Mouse (Mus musculus): Measurements from ENCODE around the gene Mapk3.
"Not testable (repeated sequence)": the region's sequence is repeated elsewhere in the genome, so short reads cannot be mapped to it uniquely, and the experiment has no call there.

The Mapk3 gene

DNA sequence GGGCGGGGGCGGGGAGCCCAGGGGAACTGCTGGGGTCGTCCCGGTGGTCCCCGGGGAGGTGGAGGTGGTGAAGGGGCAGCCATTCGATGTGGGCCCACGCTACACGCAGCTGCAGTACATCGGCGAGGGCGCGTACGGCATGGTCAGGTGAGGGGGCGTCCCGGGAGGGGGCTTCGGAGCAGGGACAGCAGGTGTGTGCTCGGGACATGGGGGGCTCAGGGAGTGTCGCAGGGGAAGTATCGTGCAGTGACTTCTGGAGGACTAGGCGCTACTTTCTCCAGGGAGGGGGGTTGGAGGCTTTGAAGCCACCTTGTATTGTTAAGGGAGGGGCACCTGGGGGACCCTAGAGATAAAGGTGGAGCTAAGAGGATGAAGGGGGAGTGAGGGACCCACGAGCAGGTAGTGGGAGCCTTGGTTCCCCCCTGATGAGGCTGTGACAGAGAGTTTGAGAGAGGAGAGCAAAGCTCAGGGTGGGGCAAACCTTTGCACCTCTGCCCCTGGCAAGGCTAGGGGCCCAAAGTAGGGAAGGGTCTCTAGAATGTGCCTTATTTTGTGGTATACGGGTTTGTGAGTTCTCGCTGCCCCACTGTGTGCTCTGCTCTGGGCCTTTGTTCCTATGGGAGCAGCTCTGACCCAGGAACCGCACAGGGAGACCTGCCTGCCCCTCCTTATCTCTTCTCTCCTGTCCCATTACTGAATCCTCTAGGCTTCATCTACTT is 430 bp downstream of the Mapk3 start:
- DNase-seq (ENCODE audit: low spot score in 2 of 2), result no peak

DNA sequence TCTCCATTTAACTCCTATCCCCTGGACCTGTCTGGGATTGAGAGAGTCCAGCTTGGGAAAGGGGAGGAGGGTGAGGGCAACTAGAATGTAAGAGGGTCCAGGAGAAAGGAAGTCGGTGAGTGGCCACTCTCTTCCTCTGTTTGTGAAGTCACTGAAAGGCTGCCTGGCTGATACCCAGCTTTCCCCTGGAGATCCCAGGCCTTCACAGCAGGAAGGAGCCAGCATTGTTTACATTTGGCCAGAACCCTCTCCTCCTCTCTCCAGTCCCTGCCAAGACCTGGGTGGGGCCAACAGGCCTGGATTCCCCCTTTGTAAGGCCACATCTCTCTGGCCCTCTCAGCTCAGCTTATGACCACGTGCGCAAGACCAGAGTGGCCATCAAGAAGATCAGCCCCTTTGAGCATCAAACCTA is 996 bp downstream of the Mapk3 start:
- DNase-seq (ENCODE audit: low spot score in 2 of 2), result no peak

DNA sequence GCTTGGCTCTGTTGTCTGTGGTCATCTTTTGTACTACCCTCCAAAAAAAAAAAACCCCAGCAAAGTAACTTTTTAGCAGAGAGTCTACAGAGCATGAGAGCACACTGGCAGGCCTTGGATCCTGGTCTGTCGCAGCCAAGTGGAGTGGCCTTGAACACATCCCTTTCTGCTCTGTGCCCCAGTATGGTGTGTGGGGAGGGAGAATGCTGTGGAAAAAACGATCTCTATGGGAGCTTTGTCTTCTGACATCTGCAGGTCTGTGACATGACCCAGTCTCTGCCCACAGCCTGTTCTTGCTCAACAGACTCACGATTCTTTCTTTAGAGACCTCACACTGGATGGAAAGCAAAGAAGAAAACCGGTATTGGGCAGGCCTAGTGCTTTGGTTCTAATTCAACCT is 1.6 kb downstream of the Mapk3 start:
- no peak for DNase-seq (ENCODE audit: low spot score in 2 of 2)

DNA sequence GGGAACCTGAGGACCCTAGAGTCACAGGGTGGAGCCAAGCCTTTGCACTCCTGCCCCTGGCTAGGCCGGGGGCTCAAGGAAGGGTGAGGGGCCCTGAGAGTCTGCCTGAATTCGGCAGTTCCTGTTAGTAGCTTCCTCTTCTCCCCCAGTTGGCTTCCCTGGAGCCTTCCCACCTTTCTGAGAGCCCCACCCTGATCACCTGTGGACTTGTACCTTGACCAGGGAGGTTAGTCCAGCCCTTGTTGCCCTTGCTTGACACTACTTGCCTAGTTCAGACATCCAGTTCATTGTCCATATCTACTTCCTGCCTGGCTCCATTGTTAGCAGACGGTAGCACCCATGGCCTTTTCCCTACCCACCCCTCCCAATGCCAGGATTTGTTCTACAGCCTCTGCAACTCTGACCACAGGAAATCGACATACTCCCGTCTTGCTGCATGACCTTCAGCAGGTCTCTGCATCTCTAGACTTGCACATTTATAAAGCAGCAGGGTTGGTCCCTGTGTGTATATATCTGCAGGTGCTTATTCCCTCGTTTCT is 2.2 kb downstream of the Mapk3 start:
- DNase-seq (ENCODE audit: low spot score in 2 of 2), result no peak

DNA sequence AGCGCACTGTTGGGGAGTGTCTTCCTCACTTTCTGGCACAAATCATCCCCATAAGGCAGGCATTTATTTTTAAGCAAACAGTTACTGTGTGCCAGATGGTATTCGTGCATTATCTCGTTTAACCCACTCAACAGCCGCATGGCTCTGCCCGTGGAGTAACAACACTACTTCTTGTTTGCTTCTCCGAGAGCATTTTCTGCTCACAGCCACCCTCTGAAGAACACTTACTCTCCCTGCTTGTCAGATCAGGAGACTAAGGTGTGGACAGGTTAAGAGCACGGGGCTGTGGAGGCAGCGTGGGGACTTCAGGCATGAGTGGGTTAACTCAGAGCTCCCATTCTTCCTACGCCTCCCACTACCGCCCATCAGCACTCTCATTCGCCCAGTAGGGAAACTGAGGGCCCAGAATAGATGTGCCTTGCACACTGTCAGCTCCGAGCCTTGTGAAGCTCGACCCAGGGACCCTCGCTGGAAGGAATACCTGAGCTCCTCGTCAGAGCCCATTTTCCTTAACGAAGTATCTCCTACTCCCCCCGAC is 3.1 kb downstream of the Mapk3 start:
- no peak for DNase-seq (ENCODE audit: low spot score in 2 of 2)

DNA sequence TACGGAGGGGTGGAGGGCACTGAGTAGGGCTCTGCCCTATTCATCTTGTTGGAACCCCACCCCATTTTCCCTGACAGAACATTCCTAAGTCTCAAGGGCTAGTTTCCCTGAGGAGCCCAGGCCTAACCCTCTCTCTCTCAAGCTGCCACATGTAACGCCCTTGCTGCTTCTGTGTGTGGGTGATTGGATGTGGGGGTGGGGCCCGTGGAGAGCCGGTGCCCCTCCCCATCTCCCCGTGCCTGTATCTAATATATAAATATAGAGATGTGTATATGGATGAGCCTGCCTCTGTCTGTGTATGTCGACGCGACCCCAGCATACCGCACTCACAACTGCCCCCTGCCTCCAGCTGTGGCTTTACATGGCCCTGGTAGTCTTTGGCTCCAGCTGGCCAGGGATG is 6.1 kb downstream of the Mapk3 start:
- DNase-seq (ENCODE audit: low spot score in 2 of 2), result no peak

DNA sequence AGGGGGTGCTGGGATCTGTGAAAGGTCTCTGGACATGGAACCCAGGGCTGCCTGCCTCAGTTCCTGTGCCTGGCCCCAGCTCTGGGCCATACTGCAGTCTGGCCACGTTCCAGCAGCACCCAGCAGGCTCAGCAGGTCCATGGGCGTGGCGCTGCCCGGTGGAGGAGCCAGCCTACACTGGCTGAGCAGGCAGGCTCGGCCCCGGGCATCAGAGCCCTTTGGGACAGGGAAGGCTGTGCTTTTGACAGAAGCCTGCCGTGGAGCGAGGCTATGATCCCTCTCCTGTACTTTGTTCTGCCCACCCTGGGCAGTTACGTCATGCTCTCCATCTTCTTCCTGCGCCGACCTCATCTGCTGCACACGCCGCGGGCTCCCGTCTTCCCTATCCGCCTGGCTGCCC is 6.8 kb downstream of the Mapk3 start, which contains the start of gene Gdpd3:
Gdpd3 (plus strand) TSS at position 134 of the 400 bp plus-strand sequence.
- no peak for DNase-seq (ENCODE audit: low spot score in 2 of 2)

DNA sequence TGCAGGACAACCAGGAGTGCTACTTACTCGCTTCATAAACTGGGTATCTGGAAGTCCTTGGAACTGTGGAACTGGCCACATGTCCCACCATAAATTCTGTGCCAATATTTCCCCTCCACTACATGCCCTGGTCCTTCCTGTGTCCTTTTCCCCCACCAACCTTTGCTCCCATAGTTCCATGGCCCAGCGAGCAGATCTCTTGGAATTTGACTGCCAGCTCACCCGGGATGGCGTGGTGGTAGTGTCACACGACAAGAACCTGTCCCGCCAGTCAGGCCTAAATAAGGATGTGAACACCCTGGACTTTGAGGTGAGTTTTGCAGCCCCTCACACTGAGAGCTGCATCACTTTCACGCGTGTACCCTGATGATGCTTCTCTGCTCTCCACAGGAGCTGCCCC is 7.6 kb downstream of the Mapk3 start:
- DNase-seq (ENCODE audit: low spot score in 2 of 2), result no peak

DNA sequence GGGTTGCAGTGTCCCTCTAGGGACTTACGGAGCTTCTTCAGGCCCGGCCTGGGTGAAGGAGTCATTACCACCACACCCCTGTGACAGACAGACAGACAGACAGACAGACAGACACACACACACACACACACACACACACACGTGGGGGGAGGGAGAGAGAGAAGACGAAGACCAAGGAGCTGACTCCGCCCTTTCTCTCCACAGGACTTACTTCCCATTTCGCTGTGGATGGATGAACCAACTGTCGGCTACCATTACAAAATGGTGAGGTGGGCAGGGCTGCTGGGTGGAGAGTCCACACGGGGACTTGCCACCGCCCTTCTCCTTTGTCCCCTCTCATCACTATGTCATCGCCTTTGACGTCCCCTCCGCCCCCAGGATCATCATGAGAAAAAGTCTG is 11.4 kb downstream of the Mapk3 start:
- no peak for DNase-seq (ENCODE audit: low spot score in 2 of 2)

DNA sequence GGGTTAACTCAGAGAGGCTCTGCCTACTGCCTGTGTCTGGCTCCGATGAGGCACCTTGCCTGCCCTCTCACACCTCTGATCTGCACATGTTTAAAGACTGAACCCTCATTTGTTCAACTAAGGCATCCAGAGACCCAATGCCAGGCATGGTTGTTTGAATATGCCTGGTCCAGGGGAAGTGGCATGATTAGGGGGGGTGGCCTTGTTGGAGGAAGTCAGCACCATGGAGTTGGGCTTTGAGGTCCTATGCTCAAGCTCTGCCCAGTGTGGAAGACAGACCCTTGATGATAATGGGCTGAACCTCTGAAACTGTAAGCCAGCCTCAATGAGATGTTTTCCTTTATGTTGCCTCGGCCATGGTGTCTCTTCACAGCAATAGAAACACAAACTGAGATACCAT is 13.9 kb downstream of the Mapk3 start:
- no peak for DNase-seq (ENCODE audit: low spot score in 2 of 2)

DNA sequence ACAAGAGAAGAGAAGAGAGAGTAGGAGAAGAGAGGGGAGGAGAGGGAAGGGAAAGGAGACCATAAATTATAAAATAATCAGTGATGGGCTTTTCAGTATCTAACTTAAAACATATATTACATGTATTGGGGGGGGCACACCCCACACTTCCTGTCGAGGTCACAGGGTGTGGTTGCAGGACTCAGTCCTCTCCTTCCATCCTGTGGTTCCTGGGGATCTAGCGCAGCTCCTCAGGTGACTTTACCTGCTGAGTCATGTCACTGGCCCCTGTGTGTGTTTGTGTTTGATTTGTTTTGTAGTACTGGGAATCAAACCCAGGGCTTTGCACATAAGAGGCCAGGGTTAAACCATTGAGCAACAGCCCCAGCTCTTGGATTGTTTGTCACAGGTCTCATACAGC is 15.1 kb downstream of the Mapk3 start:
- DNase-seq (ENCODE audit: low spot score in 2 of 2), result no peak

DNA sequence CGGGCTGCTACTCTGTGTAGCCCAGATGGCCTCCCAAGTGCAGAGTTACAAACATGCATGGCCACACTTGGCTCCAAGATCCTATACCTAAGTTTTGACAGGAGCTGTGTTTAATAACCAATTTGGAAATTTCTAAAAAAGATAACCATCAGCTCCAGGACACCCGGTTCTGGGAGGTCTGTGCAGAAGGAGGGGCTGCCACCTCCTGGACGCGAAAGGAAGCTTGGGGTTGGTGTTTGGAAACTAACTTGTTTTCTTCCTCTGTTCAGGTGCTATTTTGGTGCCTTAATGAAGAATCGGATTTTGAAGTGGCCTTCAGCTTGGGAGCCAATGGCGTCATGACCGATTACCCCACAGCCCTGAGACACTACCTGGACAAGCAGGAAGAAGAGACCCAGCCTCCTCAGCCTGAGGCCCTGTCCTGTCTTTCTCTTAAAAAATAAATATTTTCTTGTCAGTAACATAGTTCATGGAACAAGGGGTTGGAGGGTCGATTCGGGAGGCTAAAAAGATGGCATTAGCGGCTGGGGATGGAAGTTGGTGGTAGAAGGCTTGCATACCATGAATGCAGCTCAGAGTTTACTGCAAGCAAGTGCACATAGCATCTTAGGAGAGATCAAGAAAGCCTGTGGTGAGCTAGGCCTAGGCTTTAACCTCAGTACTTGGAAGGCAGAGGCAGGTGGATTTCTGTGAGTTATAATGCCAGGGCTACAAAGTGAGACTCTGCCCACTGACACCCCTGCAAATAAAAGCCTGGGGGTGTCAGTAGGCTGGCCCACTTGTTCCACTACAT is 16.0 kb downstream of the Mapk3 start:
- DNase-seq (ENCODE audit: low spot score in 2 of 2), result no peak

DNA sequence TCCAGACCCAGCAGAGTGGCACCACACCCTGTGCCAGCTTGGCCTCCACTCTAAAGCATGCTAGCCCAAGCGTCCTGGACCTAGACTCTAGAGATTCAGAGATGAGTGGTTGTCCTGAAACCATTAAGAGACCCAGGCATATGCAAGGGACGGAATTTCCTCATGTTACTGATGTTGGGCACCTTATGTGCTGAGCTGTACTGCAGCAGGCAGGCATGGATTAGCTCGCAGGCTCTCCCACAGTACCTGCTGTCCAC is 16.5 kb downstream of the Mapk3 start:
- DNase-seq (ENCODE audit: low spot score in 2 of 2), result no peak

DNA sequence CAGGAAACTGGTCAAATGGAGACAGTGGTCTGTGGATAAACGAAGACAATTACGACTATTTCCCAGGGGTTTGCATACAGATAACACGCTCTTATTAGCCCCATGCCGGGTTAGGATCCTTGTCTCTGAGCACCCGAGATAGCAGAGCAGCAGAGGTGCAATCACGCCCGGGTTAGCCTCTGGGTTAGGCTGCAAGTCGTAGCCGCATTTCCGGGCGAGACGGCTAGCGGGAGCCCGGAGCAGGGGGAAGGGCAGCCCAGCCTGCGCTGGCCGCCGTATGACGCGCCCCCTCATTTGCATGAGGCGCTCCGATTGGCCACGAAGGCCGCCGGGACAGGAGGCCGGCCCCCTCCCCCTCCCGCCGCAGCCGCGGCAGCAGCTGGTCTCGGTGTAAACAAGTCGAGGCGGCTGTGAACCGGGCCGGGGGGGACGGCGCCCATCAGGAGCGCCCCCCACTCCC is 17.2 kb downstream of the Mapk3 start, which contains the start of gene Ypel3:
Ypel3 (plus strand) TSS at position 358 of the 460 bp plus-strand sequence.
- DNase-seq (ENCODE audit: low spot score in 2 of 2), result peak; percentile 93 to 94

DNA sequence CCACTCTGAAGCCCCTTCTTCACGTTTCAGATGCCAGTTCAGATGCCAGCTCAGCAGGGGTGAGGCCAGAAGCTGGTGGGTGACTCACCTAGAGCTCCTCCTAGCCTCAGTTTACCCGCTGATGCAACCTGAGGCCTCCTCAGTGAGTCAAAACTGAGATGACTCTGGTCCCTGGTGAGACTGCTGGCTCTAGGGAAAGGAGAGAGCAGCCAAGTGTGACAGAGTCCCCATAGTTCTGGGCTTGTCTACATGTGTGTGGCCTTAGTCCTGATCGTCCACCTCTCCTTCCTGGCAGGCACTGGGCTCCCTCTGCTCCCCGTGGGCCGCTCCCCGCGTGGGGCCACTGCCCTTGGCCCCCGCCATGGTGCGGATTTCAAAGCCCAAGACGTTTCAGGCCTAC is 18.1 kb downstream of the Mapk3 start:
- DNase-seq (ENCODE audit: low spot score in 2 of 2), result no peak

DNA sequence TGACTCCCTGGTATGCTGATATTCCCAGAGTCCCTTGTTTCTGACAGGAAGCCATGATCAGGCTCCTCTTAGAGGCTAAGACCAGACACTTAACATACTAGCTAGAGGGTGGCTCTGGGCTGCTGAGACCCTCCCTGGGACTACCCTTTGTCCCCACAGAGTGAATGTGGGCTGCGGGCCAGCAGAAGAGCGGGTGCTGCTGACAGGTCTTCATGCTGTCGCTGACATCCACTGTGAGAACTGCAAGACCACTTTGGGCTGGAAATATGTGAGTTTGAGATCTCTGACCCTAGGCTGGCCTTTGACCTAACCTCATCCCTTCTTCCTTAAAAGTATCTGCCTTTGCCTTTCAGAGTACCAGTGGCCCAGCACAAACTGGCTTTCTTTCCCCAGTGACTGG is 18.7 kb downstream of the Mapk3 start:
- no peak for DNase-seq (ENCODE audit: low spot score in 2 of 2)

DNA sequence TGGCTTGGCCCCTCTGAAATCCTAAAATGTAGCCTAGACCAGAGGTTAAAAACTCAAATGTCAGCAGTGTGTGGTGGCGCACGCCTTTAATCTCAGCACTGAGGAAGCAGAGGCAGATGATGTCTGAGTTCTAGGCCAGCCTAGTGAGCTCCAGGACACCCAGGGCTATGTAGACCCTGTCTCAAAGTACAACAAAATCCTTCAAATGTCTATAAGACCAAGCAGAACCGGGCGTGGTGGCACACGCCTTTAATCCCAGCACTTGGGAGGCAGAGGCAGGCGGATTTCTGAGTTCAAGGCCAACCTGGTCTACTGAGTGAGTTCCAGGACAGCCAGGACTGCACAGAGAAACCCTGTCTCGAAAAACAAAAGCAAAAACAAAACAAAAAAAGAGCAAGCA is 19.7 kb downstream of the Mapk3 start:
- not testable (repeated sequence) for DNase-seq (ENCODE audit: low spot score in 2 of 2)

DNA sequence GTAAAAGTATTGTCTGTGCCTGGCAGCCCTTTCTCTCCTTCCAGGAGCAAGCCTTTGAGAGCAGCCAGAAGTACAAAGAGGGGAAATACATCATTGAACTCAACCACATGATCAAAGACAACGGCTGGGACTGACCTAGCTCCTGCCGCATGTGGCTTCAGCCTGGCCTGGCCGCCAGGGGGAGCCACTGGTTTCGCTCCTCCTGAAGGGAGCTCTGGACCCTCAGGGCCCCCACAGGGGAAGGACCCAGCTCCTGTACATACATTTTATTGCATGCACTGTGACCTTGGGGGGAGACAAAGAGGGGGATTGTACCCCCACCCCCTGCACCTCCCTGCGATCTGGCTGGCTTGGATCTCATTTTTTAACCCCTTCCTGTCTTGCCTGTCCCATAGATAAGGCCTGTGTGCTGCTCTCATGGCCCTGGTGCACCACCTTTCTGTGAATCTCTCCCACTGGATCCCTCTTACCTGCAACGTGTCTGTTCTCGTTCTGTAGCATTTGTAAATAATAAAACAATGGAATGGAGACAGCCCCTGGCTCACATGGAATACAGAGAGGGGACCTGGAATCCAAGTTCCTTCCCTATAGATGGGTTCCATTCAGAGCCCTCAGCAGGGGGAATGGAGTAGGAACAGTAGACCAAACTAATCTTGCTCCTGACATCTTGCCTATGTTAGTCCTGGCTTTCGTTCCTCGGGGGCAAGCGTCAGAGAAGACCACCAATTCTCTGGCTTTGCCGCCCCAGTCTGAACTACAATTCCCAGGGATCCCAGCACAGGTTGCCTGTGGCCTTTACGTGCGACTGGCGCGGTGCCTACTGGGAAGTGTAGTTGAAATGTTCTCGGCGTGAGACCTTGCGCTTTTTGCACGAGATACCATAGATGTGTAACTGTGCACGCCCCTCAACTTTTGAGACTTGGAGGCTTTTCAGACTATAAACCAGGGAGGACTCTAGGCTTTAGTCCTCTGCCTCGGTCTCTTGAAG is 20.9 kb downstream of the Mapk3 start:
- DNase-seq (ENCODE audit: low spot score in 2 of 2), result peak; percentile 81 to 86

DNA sequence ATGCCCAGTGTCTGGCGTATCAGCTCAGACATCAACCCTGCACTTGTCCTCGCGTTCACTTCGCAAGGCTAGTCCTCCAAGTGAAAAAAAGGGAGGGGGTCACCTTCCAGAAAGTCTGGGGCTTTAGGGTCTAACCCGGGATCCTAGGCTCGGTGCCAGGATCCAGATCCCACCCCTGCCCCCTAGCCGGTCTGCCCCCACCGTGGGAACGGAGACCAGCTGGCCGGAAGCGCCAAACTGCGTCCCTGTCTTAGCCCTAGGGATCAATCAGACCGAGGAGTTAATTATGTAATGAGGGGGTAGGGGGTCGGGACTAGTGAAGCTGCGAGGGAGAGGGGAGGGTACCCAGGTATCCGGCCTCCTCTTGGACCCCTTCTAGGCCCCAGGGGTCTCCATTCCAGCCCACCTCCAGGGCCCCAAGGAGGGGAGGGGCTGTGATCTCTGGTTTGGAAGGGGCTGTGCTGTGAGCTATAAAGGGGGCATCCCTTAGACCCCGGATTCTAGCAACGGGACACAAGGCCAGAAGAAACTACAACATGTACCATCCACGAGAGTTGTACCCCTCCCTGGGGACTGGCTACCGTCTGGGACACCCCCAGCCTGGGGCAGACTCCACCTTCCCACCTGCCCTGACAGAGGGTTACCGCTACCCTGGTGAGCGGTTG is 21.7 kb downstream of the Mapk3 start, which contains the start of gene Tbx6:
Tbx6 (plus strand) TSS at position 513 of the 665 bp plus-strand sequence.
- no peak for DNase-seq (ENCODE audit: low spot score in 2 of 2)

DNA sequence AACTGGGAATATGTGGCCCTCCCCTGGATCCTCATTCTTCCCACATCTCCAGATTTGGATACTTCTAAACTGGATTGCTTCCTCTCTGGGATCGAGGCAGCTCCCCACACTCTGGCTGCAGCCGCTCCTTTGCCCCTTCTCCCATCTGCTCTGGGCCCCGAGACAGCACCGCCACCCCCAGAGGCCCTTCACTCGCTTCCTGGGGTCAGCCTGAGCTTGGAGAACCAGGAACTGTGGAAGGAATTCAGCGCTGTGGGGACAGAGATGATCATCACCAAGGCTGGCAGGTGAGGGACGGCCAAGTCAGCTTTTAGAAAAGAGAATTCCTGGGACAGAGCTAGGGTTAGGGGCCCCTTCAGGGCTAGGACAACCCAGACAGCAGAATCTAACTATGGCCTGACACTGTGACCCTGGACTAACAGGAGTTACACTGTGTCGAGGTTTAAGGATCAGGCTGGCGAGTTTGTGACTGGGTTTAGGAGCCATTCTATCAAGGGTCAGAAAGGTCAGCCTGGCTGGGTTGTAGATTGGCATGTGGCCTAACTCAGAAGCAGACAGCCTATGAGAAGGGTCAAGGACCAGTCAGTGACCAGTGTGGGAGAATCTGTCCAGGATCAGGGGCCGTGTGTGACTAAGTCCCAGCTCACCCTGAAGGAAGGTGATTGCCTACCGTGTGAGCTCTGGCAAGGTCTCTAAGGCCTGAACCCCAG is 22.4 kb downstream of the Mapk3 start:
- no peak for DNase-seq (ENCODE audit: low spot score in 2 of 2)
